Mouse (Mus musculus) brain, embryonic 14.5 days (tissue): ENCODE measurements around the gene Wapl.

Experiments used
- CTCF ChIP-seq: fragments of 200-500 bp; IDR thresholded peaks from 2 replicates; pipeline ENCODE4 v1.5.1; 2012; ENCODE audit warnings: inconsistent platforms, mild to moderate bottlenecking, moderate library complexity, borderline replicate concordance; ENCODE audit not compliant: insufficient read depth, insufficient read length; ENCODE audit errors: extremely low read depth
- POLR2A ChIP-seq: fragments of 200-500 bp; IDR thresholded peaks from 2 replicates; pipeline ENCODE4 v1.6.1; 2012; ENCODE audit warnings: mild to moderate bottlenecking, inconsistent platforms, borderline replicate concordance; ENCODE audit not compliant: poor library complexity, insufficient read depth, insufficient read length, severe bottlenecking; ENCODE audit errors: extremely low read depth

GRCm38 (mm10) chr14:34680815-34681214, 7.1 kb downstream of the Wapl start:
- no peak for TF ChIP-seq CTCF
- no peak for TF ChIP-seq POLR2A
